Mouse (Mus musculus) neural tube, embryonic 13.5 days (tissue): Measurements from ENCODE around the gene Kifc3. TPM values are rescaled to one million over a fixed set of nuclear protein-coding genes. Genes with fewer than 3 reads are reported as not detected.
A peak's percentile ranks its signal among the peaks of the same experiment; 100 is the strongest.

Experiments
- ATAC-seq: fragments of 200-750 bp; cut with Nextera tagmentation; 2 replicates; pipeline ENCODE4 v1.8.0; 2017; ENCODE audit warnings: low read depth, mild to moderate bottlenecking, moderate TSS enrichment, moderate library complexity
- H3K27ac ChIP-seq: fragments of 300-500 bp; sonication (generic); replicated peaks from 2 replicates; pipeline ENCODE4 v1.5.1; 2015; ENCODE audit warnings: moderate library complexity, mild to moderate bottlenecking, inconsistent platforms
- H3K27me3 ChIP-seq: fragments of 300-500 bp; sonication (generic); 2 replicates; pipeline ENCODE4 v1.6.1; 2015; ENCODE audit warnings: mild to moderate bottlenecking, inconsistent platforms
- H3K36me3 ChIP-seq: fragments of 300-500 bp; sonication (generic); 2 replicates; pipeline ENCODE4 v1.6.1; 2015; ENCODE audit warnings: mild to moderate bottlenecking, inconsistent platforms
- H3K4me1 ChIP-seq: fragments of 300-500 bp; sonication (generic); replicated peaks from 2 replicates; pipeline ENCODE4 v1.6.1; 2015; ENCODE audit warnings: inconsistent platforms
- H3K4me2 ChIP-seq: fragments of 300-500 bp; sonication (generic); 2 replicates; pipeline ENCODE4 v1.6.1; 2015; ENCODE audit warnings: inconsistent platforms, mild to moderate bottlenecking, moderate library complexity
- H3K4me3 ChIP-seq: fragments of 300-500 bp; sonication (generic); 2 replicates; pipeline ENCODE4 v1.5.1; 2015; ENCODE audit warnings: mild to moderate bottlenecking, inconsistent platforms
- H3K9ac ChIP-seq: fragments of 300-500 bp; sonication (generic); 2 replicates; pipeline ENCODE4 v1.6.1; 2015; ENCODE audit warnings: moderate library complexity, mild to moderate bottlenecking, inconsistent platforms
- H3K9me3 ChIP-seq: fragments of 300-500 bp; sonication (generic); 2 replicates; pipeline ENCODE4 v1.6.1; 2016; ENCODE audit warnings: inconsistent platforms
- WGBS: fragments of 180-500 bp; shearing (Covaris S2); methylation state at CpG from one replicate; pipeline ENCODE4 v1.1.7; 2015; 5-methylcytosine and 5-hydroxymethylcytosine counted together
- polyA plus RNA-seq: library from polyadenylated mRNA; unstranded; fragments of >200 nt; fragmentation: Nextera tagmentation; extraction: Ambion mirVana; gene quantifications from 2 replicates; pipeline ENCODE4 v1.2.1, GENCODE M21; 2015

Kifc3 gene
- polyA plus RNA-seq, 1 experiment from 2014 or later, result 17.8 TPM

DNA sequence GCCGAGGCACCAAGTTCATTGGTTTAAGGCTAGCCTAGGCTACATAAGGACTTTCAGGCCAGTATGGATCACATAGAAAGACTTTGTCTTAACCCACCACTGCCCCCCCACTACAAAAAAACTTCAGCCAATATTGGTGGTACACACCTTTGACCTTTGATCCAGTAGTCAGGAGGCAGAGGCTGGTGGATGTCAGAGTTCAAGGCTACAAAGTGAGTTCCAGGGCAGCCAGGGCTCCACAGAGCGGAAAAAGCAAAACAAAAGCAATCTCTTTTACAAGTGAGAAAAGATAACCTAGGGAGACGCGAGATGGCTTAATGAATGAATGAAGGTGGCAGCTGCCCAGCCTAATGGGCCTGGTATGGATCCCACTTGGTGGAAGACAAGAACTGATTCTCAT lies 48.6 kb downstream of the Kifc3 start:
- Histone ChIP-seq H3K4me1 (no peaks in the 10 kb centered on the region), H3K36me3 (no peaks in the 10 kb centered on the region), H3K9ac (no peak overlapping the region), H3K4me3 (no peak overlapping the region), H3K27ac (no peak overlapping the region), H3K9me3 (no peaks in the 10 kb centered on the region), H3K27me3 (no peaks in the 10 kb centered on the region), H3K4me2 (no peak overlapping the region)
- 70% methylated on average over 4 of the region's 4 CpGs for WGBS
- ATAC-seq, result no peak

DNA sequence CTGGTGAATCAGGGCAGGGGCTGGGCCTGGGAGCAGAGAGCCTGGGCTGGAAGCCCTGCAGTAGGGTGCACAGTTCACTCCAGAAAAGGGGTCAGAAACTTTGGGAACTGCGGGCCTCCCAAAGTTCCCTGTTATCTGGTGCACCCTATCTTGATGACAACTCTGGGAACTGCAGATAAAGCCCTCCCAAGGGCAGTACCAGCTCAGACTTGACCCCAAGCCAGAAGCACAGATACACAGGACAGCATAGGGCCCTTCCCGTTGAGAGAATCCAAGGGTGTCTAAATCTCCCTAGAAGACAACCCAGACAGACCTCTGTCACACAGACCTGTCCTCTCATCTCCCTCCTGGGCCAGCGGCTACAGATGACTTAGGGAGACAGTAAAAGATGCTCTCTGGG lies 52.0 kb downstream of the Kifc3 start:
- H3K4me1 ChIP-seq, result no peaks in the 10 kb centered on the region
- no peak overlapping the region for H3K4me2 ChIP-seq
- WGBS, result 79% methylated on average over 3 of the region's 3 CpGs
- no peaks in the 10 kb centered on the region for H3K36me3 ChIP-seq
- no peak for ATAC-seq
- no peaks in the 10 kb centered on the region for H3K27me3 ChIP-seq
- H3K9me3 ChIP-seq, result no peaks in the 10 kb centered on the region
- H3K4me3 ChIP-seq, result no peak overlapping the region
- no peak overlapping the region for H3K27ac ChIP-seq
- no peak overlapping the region for H3K9ac ChIP-seq

DNA sequence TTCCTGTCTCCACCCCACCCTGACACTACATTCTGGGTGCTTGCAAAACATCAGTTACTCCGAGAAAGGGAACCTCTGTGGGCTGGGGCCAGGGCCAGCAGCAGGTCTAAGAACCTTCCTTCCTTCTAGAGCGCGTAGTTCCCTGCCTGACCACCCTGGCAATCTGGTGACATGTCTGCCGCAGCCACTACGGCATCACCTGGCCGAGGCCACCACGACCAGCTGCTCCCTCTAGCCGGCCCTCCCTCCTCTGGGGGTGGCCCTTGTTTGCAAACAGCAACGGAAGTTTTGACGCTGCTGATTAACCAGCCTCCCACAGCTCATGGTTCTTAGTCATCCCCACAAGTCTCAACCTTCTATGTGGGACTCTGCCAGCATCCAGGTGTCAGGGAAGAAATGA lies 53.2 kb downstream of the Kifc3 start:
- WGBS, result 60% methylated on average over 10 of the region's 10 CpGs
- peaks cover 2% of the 10 kb centered on the region; the same call in 1 of the 2 replicates for H3K4me1 ChIP-seq
- H3K36me3 ChIP-seq, result no peaks in the 10 kb centered on the region
- no peak for ATAC-seq
- H3K4me2 ChIP-seq, result no peak overlapping the region
- H3K27ac ChIP-seq, result no peak overlapping the region
- no peak overlapping the region for H3K9ac ChIP-seq
- no peak overlapping the region for H3K4me3 ChIP-seq
- H3K27me3 ChIP-seq, result no peaks in the 10 kb centered on the region; the same call in 1 of the 2 replicates
- H3K9me3 ChIP-seq, result no peaks in the 10 kb centered on the region

DNA sequence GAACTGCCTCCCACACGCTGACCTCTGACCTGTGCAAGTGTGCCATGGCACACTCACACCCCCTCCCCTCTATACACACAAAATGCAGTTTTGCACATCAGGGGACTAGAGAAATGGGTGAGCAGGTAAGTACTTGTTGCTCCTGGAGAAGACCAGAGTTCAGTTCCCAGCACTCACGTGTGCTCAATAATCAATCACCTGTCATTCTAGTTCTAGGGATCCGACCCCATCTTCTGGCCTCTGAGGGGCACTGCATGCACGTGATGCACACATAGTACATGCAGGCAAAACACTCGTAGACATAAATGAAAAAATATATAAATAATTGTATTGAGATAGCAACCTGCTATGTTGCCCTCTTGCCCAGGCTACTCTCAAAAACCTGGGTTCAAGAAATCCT lies 55.8 kb downstream of the Kifc3 start:
- Histone ChIP-seq H3K36me3 (no peaks in the 10 kb centered on the region), H3K27ac (no peak overlapping the region), H3K9me3 (no peaks in the 10 kb centered on the region), H3K4me1 (peaks cover 24% of the 10 kb centered on the region), H3K27me3 (no peaks in the 10 kb centered on the region; the same call in 1 of the 2 replicates), H3K4me3 (no peak overlapping the region), H3K9ac (no peak overlapping the region), H3K4me2 (no peak overlapping the region)
- 83% methylated on average over 5 of the region's 5 CpGs for WGBS
- ATAC-seq, result no peak

GRCm38 (mm10) chr8:95146044-95146745 lies 56.4 kb downstream of the Kifc3 start:
- no peaks in the 10 kb centered on the region for H3K9me3 ChIP-seq
- no peak overlapping the region for H3K4me3 ChIP-seq
- 72% methylated on average over 2 of the region's 2 CpGs for WGBS
- H3K27ac ChIP-seq, result no peak overlapping the region
- no peak for ATAC-seq
- no peaks in the 10 kb centered on the region for H3K36me3 ChIP-seq
- H3K4me1 ChIP-seq, result peaks cover 31% of the 10 kb centered on the region
- H3K27me3 ChIP-seq, result no peaks in the 10 kb centered on the region; the same call in 1 of the 2 replicates
- H3K9ac ChIP-seq, result no peak overlapping the region
- H3K4me2 ChIP-seq, result no peak overlapping the region

DNA sequence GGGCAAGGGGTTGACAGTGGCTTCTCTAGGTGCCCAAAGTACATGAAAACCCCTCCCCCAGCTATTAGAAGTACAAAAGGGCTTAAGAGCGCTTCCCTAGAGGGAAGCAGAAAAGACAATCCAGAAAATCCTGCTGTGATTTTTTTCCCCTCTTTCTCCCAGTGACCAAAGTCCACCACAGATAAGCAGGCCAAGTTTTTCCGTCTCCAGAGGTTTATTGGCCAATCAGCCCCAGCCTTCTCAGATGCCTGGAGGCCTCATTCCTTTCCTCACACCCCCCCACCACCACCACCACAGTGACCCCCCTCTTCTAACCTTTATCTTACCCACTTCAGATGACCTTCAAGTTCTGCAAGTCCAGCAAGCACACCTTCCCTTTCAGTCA lies 58.0 kb downstream of the Kifc3 start:
- Histone ChIP-seq H3K4me1 (peaks cover 41% of the 10 kb centered on the region), H3K36me3 (no peaks in the 10 kb centered on the region), H3K27ac (no peak overlapping the region), H3K4me3 (no peak overlapping the region), H3K9ac (no peak overlapping the region), H3K4me2 (no peak overlapping the region), H3K27me3 (peaks cover 15% of the 10 kb centered on the region), H3K9me3 (no peaks in the 10 kb centered on the region)
- 56% methylated on average over 2 of the region's 2 CpGs for WGBS
- ATAC-seq, result no peak

GRCm38 (mm10) chr8:95143805-95144630 lies 58.6 kb downstream of the Kifc3 start:
- Histone ChIP-seq H3K27me3 (peaks cover 21% of the 10 kb centered on the region), H3K4me2 (no peak overlapping the region), H3K9me3 (no peaks in the 10 kb centered on the region), H3K27ac (peak overlapping the region; percentile 43; the same call in 1 of the 2 replicates), H3K9ac (no peak overlapping the region), H3K4me3 (no peak overlapping the region), H3K36me3 (no peaks in the 10 kb centered on the region), H3K4me1 (peaks cover 41% of the 10 kb centered on the region)
- 61% methylated on average over 6 of the region's 6 CpGs for WGBS
- ATAC-seq, result peak; percentile 21

GRCm38 (mm10) chr8:95142985-95143804 lies 59.4 kb downstream of the Kifc3 start:
- ATAC-seq, result peak; percentile 48
- Histone ChIP-seq H3K4me2 (peak overlapping the region; percentile 87), H3K4me3 (peak overlapping the region; percentile 73), H3K9ac (peak overlapping the region; percentile 90), H3K4me1 (peaks cover 48% of the 10 kb centered on the region), H3K36me3 (no peaks in the 10 kb centered on the region), H3K9me3 (no peaks in the 10 kb centered on the region), H3K27ac (peak overlapping the region; percentile 84), H3K27me3 (peaks cover 29% of the 10 kb centered on the region)
- 7% methylated on average over 17 of the region's 17 CpGs for WGBS

DNA sequence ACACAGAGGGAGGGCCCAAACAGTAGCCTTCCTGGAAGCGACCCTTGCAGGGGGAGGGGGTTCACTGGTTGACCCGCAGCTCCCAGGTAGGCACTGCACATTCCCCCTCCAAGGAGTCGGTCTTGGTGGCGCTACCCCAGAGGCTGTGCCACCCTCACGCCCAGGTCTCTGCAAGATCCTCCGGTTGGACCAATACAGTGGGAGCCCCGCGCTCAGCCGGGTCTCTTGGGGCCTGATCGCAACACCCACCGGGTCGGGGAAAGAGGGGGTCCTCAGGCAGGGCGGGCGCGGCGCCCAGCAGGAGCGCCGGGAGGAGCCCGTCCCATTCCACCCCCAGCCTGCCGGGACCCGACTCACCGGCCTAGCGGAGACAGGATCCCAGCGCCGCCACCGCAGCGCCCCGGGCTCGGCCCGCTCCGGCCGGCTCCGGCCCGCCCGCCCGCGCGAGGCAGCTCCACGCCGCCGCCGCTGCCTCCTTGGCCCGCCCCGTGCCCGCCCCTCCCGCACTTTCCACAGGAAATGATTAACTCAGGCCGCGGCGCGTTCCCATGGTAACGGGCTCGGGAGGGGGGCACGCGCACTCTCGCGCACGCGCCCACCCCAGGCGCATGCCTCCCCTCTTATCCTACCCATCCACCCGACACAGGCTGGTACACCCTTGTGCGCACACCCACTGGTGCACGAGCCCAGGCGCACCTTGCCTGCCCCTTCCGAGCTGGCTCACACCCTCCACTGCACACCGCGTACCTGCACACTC lies 60.4 kb downstream of the Kifc3 start:
- peaks cover 58% of the 10 kb centered on the region for H3K4me1 ChIP-seq

DNA sequence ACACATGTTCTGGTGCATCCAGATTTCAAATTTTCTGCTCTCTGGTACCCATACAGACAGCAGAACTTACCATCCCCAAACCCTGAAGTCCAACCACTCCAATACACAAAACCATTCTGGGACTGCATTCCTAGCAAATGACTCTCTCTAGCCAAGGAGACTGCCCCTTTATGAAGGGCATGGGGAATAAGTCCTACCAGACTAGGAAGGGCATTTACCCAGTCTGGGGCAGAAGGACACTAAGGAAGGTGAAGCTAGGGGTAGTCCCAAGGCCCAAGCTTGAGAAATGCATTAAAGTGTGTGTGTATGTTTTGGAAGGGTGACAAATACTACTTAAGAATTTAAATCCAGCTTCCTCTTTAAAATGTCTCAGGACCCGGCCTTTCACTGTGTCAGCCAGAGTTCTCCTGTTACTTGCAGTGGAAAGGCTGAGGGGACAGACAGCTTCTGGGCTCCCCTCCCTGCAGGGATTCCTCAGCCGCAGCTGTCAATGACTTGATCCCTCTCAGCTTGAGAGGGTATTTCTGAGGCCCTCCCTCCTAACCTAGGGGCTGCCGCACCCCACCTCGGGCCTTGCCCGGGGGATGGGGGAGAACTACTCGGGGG lies 61.0 kb downstream of the Kifc3 start:
- peaks cover 62% of the 10 kb centered on the region for H3K4me1 ChIP-seq
- peaks cover 45% of the 10 kb centered on the region for H3K27me3 ChIP-seq
- under 1% methylated on average over 6 of the region's 6 CpGs for WGBS
- no peaks in the 10 kb centered on the region for H3K36me3 ChIP-seq
- ATAC-seq, result 0 out of 2 replicates have a peak, but pooled peaks have one; percentile 5
- H3K4me2 ChIP-seq, result peak overlapping the region; percentile 87
- H3K27ac ChIP-seq, result peak overlapping the region; percentile 84
- peak overlapping the region; percentile 90 for H3K9ac ChIP-seq
- no peaks in the 10 kb centered on the region for H3K9me3 ChIP-seq
- H3K4me3 ChIP-seq, result peak overlapping the region; percentile 73

More for the DNA sequence above, 60.4 kb downstream of the Kifc3 start:
- ATAC-seq, result peak; percentile 82
- under 1% methylated on average over 65 of the region's 66 CpGs for WGBS
- peak overlapping the region; percentile 73 for H3K4me3 ChIP-seq
- H3K27me3 ChIP-seq, result peaks cover 38% of the 10 kb centered on the region
- no peaks in the 10 kb centered on the region for H3K36me3 ChIP-seq
- peak overlapping the region; percentile 84 for H3K27ac ChIP-seq
- no peaks in the 10 kb centered on the region for H3K9me3 ChIP-seq
- H3K4me2 ChIP-seq, result peak overlapping the region; percentile 87
- H3K9ac ChIP-seq, result peak overlapping the region; percentile 90

- peak overlapping the region; percentile 87 for H3K4me2 ChIP-seq
- no peak overlapping the region; the same call in 1 of the 2 replicates for H3K9ac ChIP-seq
- H3K4me1 ChIP-seq, result peaks cover 62% of the 10 kb centered on the region
- peaks cover 51% of the 10 kb centered on the region for H3K27me3 ChIP-seq
- no peaks in the 10 kb centered on the region for H3K9me3 ChIP-seq
- no peak for ATAC-seq
- H3K4me3 ChIP-seq, result no peak overlapping the region
- H3K36me3 ChIP-seq, result no peaks in the 10 kb centered on the region
- no peak overlapping the region for H3K27ac ChIP-seq
- 77% methylated on average over 1 of the region's 1 CpGs for WGBS
Measured at GRCm38 (mm10) chr8:95141026-95141425, 61.6 kb downstream of the Kifc3 start.
